ENCODE assay signal across 22 mouse cellular contexts in the genomic region with DNA sequence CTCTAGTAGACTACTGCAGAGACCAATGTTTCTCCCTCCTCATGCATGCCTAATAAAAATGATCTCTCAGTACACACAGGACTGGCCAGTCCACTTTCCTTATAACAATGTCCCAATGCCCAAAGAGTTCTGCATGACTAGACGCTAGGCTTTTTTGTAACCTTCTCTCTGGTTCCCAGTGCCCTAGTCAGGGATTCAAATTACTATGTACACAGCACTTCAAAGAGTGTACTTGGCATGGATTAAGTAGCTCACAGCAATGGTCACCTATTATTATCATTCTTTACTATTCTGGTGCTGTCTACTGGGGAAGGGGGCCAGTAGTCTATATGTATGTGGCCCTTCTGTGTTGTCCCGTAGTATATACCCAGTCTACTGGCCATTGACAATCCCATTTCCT.
"Had no signal": no experiment of that assay in that cellular context is flagged by ENCODE, and none has a peak within 500 bp of the region (broad histone marks: within the 10 kb centered on the region; RNA-seq: fewer than 3 reads in every experiment).

No protein-coding gene starts in this region.

- H3K9ac ChIP-seq: forebrain, postnatal 0 days; heart, embryonic 13.5 days; heart, embryonic 15.5 days; hindbrain, embryonic 13.5 days; hindbrain, embryonic 15.5 days; limb, embryonic 13.5 days; limb, embryonic 15.5 days; liver, embryonic 12.5 days; liver, embryonic 14.5 days had no signal

- H3K27me3 ChIP-seq: heart, embryonic 13.5 days; heart, embryonic 15.5 days; hindbrain, embryonic 13.5 days; hindbrain, embryonic 15.5 days; limb, embryonic 13.5 days; limb, embryonic 15.5 days; liver, embryonic 12.5 days had no signal

- H3K4me2 ChIP-seq: heart, embryonic 11.5 days; heart, embryonic 13.5 days; heart, embryonic 15.5 days; hindbrain, embryonic 13.5 days; hindbrain, embryonic 15.5 days; limb, embryonic 13.5 days; limb, embryonic 15.5 days; liver, embryonic 12.5 days had no signal

- H3K4me1 ChIP-seq: heart, embryonic 15.5 days; hindbrain, embryonic 13.5 days; hindbrain, embryonic 15.5 days; limb, embryonic 13.5 days; limb, embryonic 15.5 days had no signal

- DNase-seq: forebrain, postnatal 0 days; gastrocnemius, postnatal 14 days; gastrocnemius, postnatal 36 days; heart, adult 2 months; heart, postnatal 14 days; heart, postnatal 36 days; kidney, adult 18-20 months; kidney, postnatal 25 days; layer of hippocampus, adult 9-11 months; layer of hippocampus, postnatal 36 days; left cerebral cortex, postnatal 4 days had no signal

- H3K36me3 ChIP-seq: heart, embryonic 13.5 days; heart, embryonic 15.5 days; hindbrain, embryonic 15.5 days; limb, embryonic 13.5 days; limb, embryonic 15.5 days; liver, embryonic 12.5 days had no signal

- H3K9me3 ChIP-seq: heart, embryonic 15.5 days; hindbrain, embryonic 13.5 days; hindbrain, embryonic 15.5 days; limb, embryonic 13.5 days; limb, embryonic 15.5 days had no signal

- H3K4me3 ChIP-seq: heart, adult 2 months; heart, embryonic 13.5 days; heart, embryonic 15.5 days; hindbrain, embryonic 13.5 days; hindbrain, embryonic 15.5 days; limb, embryonic 13.5 days; limb, embryonic 15.5 days; liver, embryonic 12.5 days had no signal

- H3K27ac ChIP-seq: heart, adult 2 months; heart, embryonic 13.5 days; heart, embryonic 15.5 days; hindbrain, embryonic 13.5 days; hindbrain, embryonic 15.5 days; hindbrain, postnatal 0 days; limb, embryonic 13.5 days; limb, embryonic 15.5 days; liver, embryonic 12.5 days; liver, embryonic 14.5 days had no signal

- ATAC-seq: forebrain, postnatal 0 days; hindbrain, postnatal 0 days; intestine, embryonic 16.5 days; liver, embryonic 12.5 days had no signal
